ENCODE assay signal across 10 mouse cellular contexts in the genomic region with DNA sequence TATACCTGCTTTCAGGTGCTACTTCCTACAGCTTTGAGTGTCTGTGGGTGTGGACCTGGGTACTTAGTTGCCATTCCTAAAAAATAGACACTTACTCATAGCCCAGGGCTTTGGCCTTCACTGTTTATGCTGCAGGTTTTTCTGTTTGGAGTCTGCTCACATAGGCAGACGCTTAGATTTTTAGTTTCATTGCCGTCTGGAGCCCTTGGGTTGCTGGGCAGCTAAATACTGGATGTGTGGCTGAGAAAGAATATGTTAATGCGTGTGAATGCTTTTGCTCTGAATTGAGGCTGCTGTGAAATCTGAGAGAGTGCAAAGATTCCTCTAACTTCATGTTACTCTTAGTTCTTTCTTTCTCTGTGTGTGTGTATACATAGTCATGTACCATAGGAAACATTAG. TPM values are rescaled to one million over a fixed set of nuclear protein-coding genes. Genes with fewer than 3 reads are reported as not detected.
DNase-seq lines count a peak whose midpoint lies in the region; ATAC-seq and TF ChIP-seq lines count a peak whose summit lies in the region.
"Had no signal": no experiment of that assay in that cellular context is flagged by ENCODE, and none has a peak within 500 bp of the region (broad histone marks: within the 10 kb centered on the region; RNA-seq: fewer than 3 reads in every experiment).

No protein-coding gene starts in this region.

- no peaks in the 10 kb centered on the region for H3K9me3 ChIP-seq in embryonic facial prominence, embryonic 10.5 days
- H3K9me3 ChIP-seq in forebrain, embryonic 13.5 days (replicated peaks) = no peaks in the 10 kb centered on the region
- no peaks in the 10 kb centered on the region for H3K9me3 ChIP-seq in midbrain, embryonic 12.5 days

- H3K9ac ChIP-seq in forebrain, embryonic 13.5 days = 0 out of 2 replicates have a peak overlapping the region, but pooled peaks have one; percentile 31
- no peak overlapping the region for H3K9ac ChIP-seq in midbrain, embryonic 12.5 days (replicated peaks)

- DNase-seq in kidney, adult 2 months = no peak
- no peak for DNase-seq in kidney, postnatal 14 days
- DNase-seq in embryonic facial prominence, embryonic 10.5 days (ENCODE audit: low spot score) = no peak
- DNase-seq in right cerebral cortex, adult 2 months (ENCODE audit: low spot score in 2 of 2) = no peak
- no peak for DNase-seq in thymus, adult 18-20 months
- DNase-seq: gastrocnemius, postnatal 10 days; right cerebral cortex, postnatal 14 days had no signal

- no peak for TF ChIP-seq POLR2A in kidney, adult 2 months (IDR thresholded peaks at IDR 0.05; ENCODE audit: low read depth, low read length)

- H3K36me3 ChIP-seq in kidney, adult 2 months (ENCODE audit: control insufficient read depth, insufficient read depth, low read length) = no peaks in the 10 kb centered on the region
- H3K36me3 ChIP-seq in embryonic facial prominence, embryonic 10.5 days (replicated peaks) = no peaks in the 10 kb centered on the region
- no peaks in the 10 kb centered on the region for H3K36me3 ChIP-seq in forebrain, embryonic 13.5 days (ENCODE audit: poor library complexity, severe bottlenecking)
- H3K36me3 ChIP-seq in midbrain, embryonic 12.5 days = no peaks in the 10 kb centered on the region

- H3K4me1 ChIP-seq in kidney, adult 2 months (ENCODE audit: control insufficient read depth, insufficient read depth, low read length) = peaks cover 16% of the 10 kb centered on the region
- peaks cover 51% of the 10 kb centered on the region for H3K4me1 ChIP-seq in embryonic facial prominence, embryonic 10.5 days
- peaks cover 50% of the 10 kb centered on the region for H3K4me1 ChIP-seq in forebrain, embryonic 13.5 days
- H3K4me1 ChIP-seq in midbrain, embryonic 12.5 days = peaks cover 29% of the 10 kb centered on the region

- WGBS in kidney, adult 2 months = 51% methylated on average over 3 of the region's 3 CpGs
- whole genome bisulfite sequencing in embryonic facial prominence, embryonic 10.5 days = 67% methylated on average over 3 of the region's 3 CpGs
- 32% methylated on average over 3 of the region's 3 CpGs for WGBS in forebrain, embryonic 13.5 days
- 30% methylated on average over 3 of the region's 3 CpGs for WGBS in midbrain, embryonic 12.5 days

- TF ChIP-seq CTCF in kidney, adult 2 months (conservative IDR thresholded peaks at IDR 0.05; ENCODE audit: insufficient read depth, insufficient read length, low read depth, low read length) = no peak

- no peaks in the 10 kb centered on the region for H3K27me3 ChIP-seq in kidney, adult 2 months (replicated peaks; ENCODE audit: control insufficient read depth, insufficient read depth, low read length)
- no peaks in the 10 kb centered on the region for H3K27me3 ChIP-seq in embryonic facial prominence, embryonic 10.5 days (replicated peaks; ENCODE audit: low read depth, poor library complexity, severe bottlenecking)
- no peaks in the 10 kb centered on the region for H3K27me3 ChIP-seq in forebrain, embryonic 13.5 days
- no peaks in the 10 kb centered on the region for H3K27me3 ChIP-seq in midbrain, embryonic 12.5 days

- ATAC-seq in forebrain, embryonic 13.5 days = 0 out of 2 replicates have a peak, but pooled peaks have one; percentile 13
- ATAC-seq in midbrain, embryonic 12.5 days (ENCODE audit: low FRiP score, low read depth) = 0 out of 2 replicates have a peak, but pooled peaks have one; percentile 31
- no peak for ATAC-seq in megakaryocyte-erythroid progenitor cell, adult 5-6 weeks (replicated peaks; ENCODE audit: low FRiP score, low TSS enrichment, poor library complexity, severe bottlenecking)

- H3K4me3 ChIP-seq in kidney, adult 2 months (ENCODE audit: insufficient read depth, low read depth, low read length) = no peak overlapping the region
- H3K4me3 ChIP-seq in embryonic facial prominence, embryonic 10.5 days = no peak overlapping the region
- H3K4me3 ChIP-seq in forebrain, embryonic 13.5 days = no peak overlapping the region
- no peak overlapping the region for H3K4me3 ChIP-seq in midbrain, embryonic 12.5 days

- peak overlapping the region; percentile 75 for H3K27ac ChIP-seq in kidney, adult 2 months (ENCODE audit: insufficient read depth, low read depth, low read length)
- peak overlapping the region; percentile 61 for H3K27ac ChIP-seq in embryonic facial prominence, embryonic 10.5 days (replicated peaks)
- H3K27ac ChIP-seq in forebrain, embryonic 13.5 days = peak overlapping the region; percentile 0; the same call in 1 of the 2 replicates
- H3K27ac ChIP-seq in midbrain, embryonic 12.5 days (replicated peaks) = peak overlapping the region; percentile 59

- H3K4me2 ChIP-seq in forebrain, embryonic 13.5 days = no peak overlapping the region
- H3K4me2 ChIP-seq in midbrain, embryonic 12.5 days (replicated peaks) = no peak overlapping the region

RNA-seq across cellular contexts. Expression of a gene that starts 52.5 kb away (rescaled TPM):
- 21.5 and 27.0 TPM in 2 replicates for polyA plus RNA-seq in kidney, adult 2 months (2012; rRNA removed)
- 47.1 and 50.8 TPM in 2 replicates for polyA plus RNA-seq in embryonic facial prominence, embryonic 10.5 days (2016; fragmentation: Nextera tagmentation; extraction: Ambion mirVana)
- polyA plus RNA-seq in forebrain, embryonic 13.5 days (2015; fragmentation: Nextera tagmentation; extraction: Ambion mirVana) = 48.4 and 48.7 TPM in 2 replicates
- 37.8 and 41.5 TPM in 2 replicates for polyA plus RNA-seq in midbrain, embryonic 12.5 days (2016; fragmentation: Nextera tagmentation; extraction: Ambion mirVana)
- total RNA-seq in megakaryocyte-erythroid progenitor cell, adult 5-6 weeks (2014; fragmentation: Nextera tagmentation) = not detected in 2 replicates
- total RNA-seq in megakaryocyte-erythroid progenitor cell, adult 5-6 weeks (2017) = not detected in 2 replicates

Comparison
In these comparisons a context has a peak if more than half of its experiments do, and no peak if none do; other contexts are left out.
1. H3K27ac ChIP-seq: peak in every context shown above with its lines; median percentile 75 in kidney, adult 2 months; 61 in embryonic facial prominence, embryonic 10.5 days; 59 in midbrain, embryonic 12.5 days; 0 in forebrain, embryonic 13.5 days.